Mouse (Mus musculus): Measurements from ENCODE around the gene Stx8. TPM values are rescaled to one million over a fixed set of nuclear protein-coding genes. Genes with fewer than 3 reads are reported as not detected.

Stx8 gene
- polyA plus RNA-seq, 1 experiment from 2014 or later: 74.2 TPM

DNA sequence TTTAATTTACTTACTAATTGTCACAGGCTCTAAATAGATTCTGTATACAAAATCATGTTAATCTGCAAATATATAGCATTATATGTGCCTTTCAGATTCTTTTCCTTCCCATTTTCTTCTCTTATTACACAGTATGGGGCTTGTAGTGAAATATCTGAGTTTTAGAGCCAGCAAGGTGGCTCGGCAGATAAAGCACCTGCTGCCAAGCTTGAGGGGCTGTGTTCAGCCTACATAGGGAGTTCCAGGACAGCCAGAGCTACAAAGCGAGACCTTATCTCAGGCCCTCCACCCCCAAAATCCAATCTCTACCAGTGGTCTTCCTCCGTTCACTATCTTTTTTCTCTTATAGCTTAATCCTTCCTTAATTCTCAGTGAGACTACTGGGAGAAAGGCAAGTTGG lies 140.1 kb downstream of the Stx8 start:
- H3K4me3 ChIP-seq: no peak overlapping the region
- no peaks in the 10 kb centered on the region for H3K36me3 ChIP-seq
- WGBS: 94% methylated on average over 3 of the region's 3 CpGs

DNA sequence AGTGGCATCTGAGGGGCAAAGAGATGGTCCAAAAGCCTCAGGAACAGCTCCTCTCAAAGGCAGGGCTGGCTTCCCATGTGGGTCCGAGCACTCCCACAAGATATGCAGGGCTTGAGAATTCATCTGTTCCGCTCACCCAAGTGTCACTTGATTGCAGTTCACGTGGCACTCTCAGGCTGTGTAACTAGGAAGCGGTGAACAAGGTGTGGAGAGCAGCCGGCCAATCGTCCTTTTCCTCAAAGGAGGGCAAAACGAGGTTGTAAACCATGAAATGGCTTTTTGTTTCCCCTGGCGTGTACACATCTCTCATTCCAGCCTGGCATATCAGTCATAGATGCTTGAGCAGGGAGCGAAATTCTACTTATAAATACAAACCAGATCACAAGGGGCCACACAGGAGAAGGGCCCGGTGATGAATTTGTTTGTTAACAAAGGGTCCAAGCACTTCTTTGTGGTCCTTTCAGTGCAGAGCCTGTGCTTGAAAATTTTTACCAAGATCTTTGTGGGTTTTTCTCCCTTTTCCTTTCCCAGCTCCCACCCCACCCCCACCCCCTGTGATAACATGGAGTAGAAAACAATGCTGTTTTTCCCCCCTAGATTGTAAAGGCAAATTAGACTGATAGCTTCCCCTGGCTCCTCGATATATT lies 147.6 kb downstream of the Stx8 start:
- Histone ChIP-seq H3K4me3 (no peak overlapping the region), H3K4me2 (0 out of 2 replicates have a peak overlapping the region, but pooled peaks have one; percentile 5)

More for the DNA sequence above, 140.1 kb downstream of the Stx8 start:
- Histone ChIP-seq H3K9ac (no peak overlapping the region), H3K27ac (replicated peaks) (no peak overlapping the region), H3K4me1 (replicated peaks) (no peaks in the 10 kb centered on the region), H3K4me2 (no peak overlapping the region), H3K27me3 (no peaks in the 10 kb centered on the region), H3K9me3 (no peaks in the 10 kb centered on the region)
- ATAC-seq (ENCODE audit: low read depth): no peak

DNA sequence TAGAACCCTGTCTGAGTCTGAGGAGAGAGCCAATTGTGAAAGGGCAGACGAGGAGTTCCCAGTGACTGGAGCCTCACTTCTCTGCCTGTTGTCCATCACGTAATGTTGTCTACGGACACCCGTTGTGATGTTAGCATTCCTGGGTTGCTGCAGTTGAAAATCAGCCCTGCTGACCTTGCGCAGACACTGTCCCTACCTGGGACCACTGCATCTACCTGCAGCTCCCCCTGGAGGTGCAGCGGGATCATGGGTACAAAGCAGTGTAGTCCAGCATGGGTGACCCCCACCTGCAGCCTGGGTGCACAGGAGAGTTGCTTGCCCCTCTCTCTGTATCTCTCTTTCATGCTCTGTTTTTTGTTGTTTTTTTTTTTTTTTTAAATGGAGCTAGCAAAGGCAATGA lies 148.2 kb downstream of the Stx8 start:
- Histone ChIP-seq H3K27me3 (no peaks in the 10 kb centered on the region), H3K9me3 (no peaks in the 10 kb centered on the region), H3K4me3 (no peak overlapping the region), H3K4me1 (replicated peaks) (peaks cover 20% of the 10 kb centered on the region), H3K4me2 (0 out of 2 replicates have a peak overlapping the region, but pooled peaks have one; percentile 5), H3K9ac (no peak overlapping the region), H3K36me3 (no peaks in the 10 kb centered on the region), H3K27ac (replicated peaks) (peak overlapping the region; percentile 49)
- no peak for ATAC-seq (ENCODE audit: low read depth)
- WGBS: 20% methylated on average over 6 of the region's 6 CpGs

More for the DNA sequence above, 147.6 kb downstream of the Stx8 start:
- no peaks in the 10 kb centered on the region for H3K36me3 ChIP-seq
- no peaks in the 10 kb centered on the region for H3K9me3 ChIP-seq
- peaks cover 20% of the 10 kb centered on the region for H3K4me1 ChIP-seq (replicated peaks)
- peak overlapping the region; percentile 49 for H3K27ac ChIP-seq (replicated peaks)
- H3K9ac ChIP-seq: no peak overlapping the region
- ATAC-seq (ENCODE audit: low read depth): no peak
- WGBS: 17% methylated on average over 11 of the region's 11 CpGs
- no peaks in the 10 kb centered on the region for H3K27me3 ChIP-seq

- Histone ChIP-seq H3K4me1 (replicated peaks) (peaks cover 34% of the 10 kb centered on the region), H3K27ac (replicated peaks) (no peak overlapping the region), H3K9ac (no peak overlapping the region), H3K4me2 (no peak overlapping the region), H3K4me3 (no peak overlapping the region), H3K27me3 (no peaks in the 10 kb centered on the region), H3K36me3 (no peaks in the 10 kb centered on the region), H3K9me3 (no peaks in the 10 kb centered on the region)
- 80% methylated on average over 4 of the region's 4 CpGs for WGBS
- no peak for ATAC-seq (ENCODE audit: low read depth)
These were observed 150.2 kb downstream of the Stx8 start for GRCm38 (mm10) chr11:68116157-68116556.

- ATAC-seq (ENCODE audit: low read depth): no peak
- Histone ChIP-seq H3K4me3 (no peak overlapping the region), H3K27me3 (no peaks in the 10 kb centered on the region), H3K9ac (no peak overlapping the region), H3K27ac (replicated peaks) (no peak overlapping the region), H3K36me3 (no peaks in the 10 kb centered on the region), H3K4me2 (no peak overlapping the region), H3K9me3 (no peaks in the 10 kb centered on the region), H3K4me1 (replicated peaks) (peaks cover 46% of the 10 kb centered on the region)
- WGBS: 78% methylated on average over 10 of the region's 10 CpGs
These were observed 152.1 kb downstream of the Stx8 start for GRCm38 (mm10) chr11:68117878-68118660.

- no peak for ATAC-seq (ENCODE audit: low read depth)
- H3K9ac ChIP-seq: no peak overlapping the region
- WGBS: 86% methylated on average over 4 of the region's 4 CpGs
- no peak overlapping the region for H3K27ac ChIP-seq (replicated peaks)
- H3K27me3 ChIP-seq: no peaks in the 10 kb centered on the region
- H3K36me3 ChIP-seq: no peaks in the 10 kb centered on the region
- H3K4me1 ChIP-seq (replicated peaks): peaks cover 41% of the 10 kb centered on the region
- no peak overlapping the region for H3K4me2 ChIP-seq
- H3K4me3 ChIP-seq: no peak overlapping the region
- no peaks in the 10 kb centered on the region for H3K9me3 ChIP-seq
These were observed 152.7 kb downstream of the Stx8 start for GRCm38 (mm10) chr11:68118679-68119078.

- Histone ChIP-seq H3K4me2 (no peak overlapping the region), H3K9ac (no peak overlapping the region), H3K27me3 (no peaks in the 10 kb centered on the region), H3K9me3 (no peaks in the 10 kb centered on the region), H3K4me3 (no peak overlapping the region), H3K36me3 (no peaks in the 10 kb centered on the region), H3K27ac (replicated peaks) (no peak overlapping the region), H3K4me1 (replicated peaks) (peaks cover 36% of the 10 kb centered on the region)
- no peak for ATAC-seq (ENCODE audit: low read depth)
- WGBS: 81% methylated on average over 13 of the region's 13 CpGs
These were observed 153.1 kb downstream of the Stx8 start for GRCm38 (mm10) chr11:68119136-68119535.

GRCm38 (mm10) chr11:68121260-68121659 lies 155.3 kb downstream of the Stx8 start:
- Histone ChIP-seq H3K9me3 (no peaks in the 10 kb centered on the region), H3K27me3 (no peaks in the 10 kb centered on the region), H3K4me3 (no peak overlapping the region), H3K4me1 (replicated peaks) (peaks cover 32% of the 10 kb centered on the region), H3K36me3 (no peaks in the 10 kb centered on the region), H3K4me2 (no peak overlapping the region), H3K27ac (replicated peaks) (peak overlapping the region; percentile 65), H3K9ac (no peak overlapping the region)
- WGBS: 12% methylated on average over 6 of the region's 6 CpGs
- ATAC-seq (ENCODE audit: low read depth): peak; percentile 47; the same call in 1 of the 2 replicates

GRCm38 (mm10) chr11:68121660-68122059 lies 155.7 kb downstream of the Stx8 start:
- no peak overlapping the region for H3K9ac ChIP-seq
- no peak overlapping the region for H3K4me3 ChIP-seq
- H3K36me3 ChIP-seq: no peaks in the 10 kb centered on the region
- no peak for ATAC-seq (ENCODE audit: low read depth)
- H3K27ac ChIP-seq (replicated peaks): peak overlapping the region; percentile 65
- H3K9me3 ChIP-seq: no peaks in the 10 kb centered on the region
- H3K4me1 ChIP-seq (replicated peaks): peaks cover 32% of the 10 kb centered on the region
- H3K4me2 ChIP-seq: no peak overlapping the region
- H3K27me3 ChIP-seq: no peaks in the 10 kb centered on the region
- WGBS: 15% methylated on average over 6 of the region's 6 CpGs

DNA sequence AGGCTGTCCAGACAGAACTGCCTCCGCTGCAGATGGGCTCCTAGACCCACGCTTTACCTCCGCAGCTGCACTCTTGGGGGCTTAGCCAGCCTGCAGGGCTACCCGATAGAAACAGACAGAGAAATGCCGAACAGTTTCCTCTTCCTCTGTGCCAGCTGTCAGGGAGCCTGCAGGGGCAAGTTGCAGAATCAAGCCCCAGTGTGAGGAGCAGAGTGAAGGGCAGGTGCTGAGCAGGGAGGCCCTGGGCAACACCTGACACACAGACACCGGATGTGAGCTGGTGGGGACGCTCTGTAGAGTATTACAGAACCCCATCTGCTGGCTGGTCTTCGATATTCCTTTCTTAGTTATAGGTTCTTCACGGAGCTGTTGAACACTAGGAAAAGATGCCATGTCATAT lies 160.1 kb downstream of the Stx8 start:
- H3K4me3 ChIP-seq: no peak overlapping the region
- 70% methylated on average over 9 of the region's 9 CpGs for WGBS
- H3K27me3 ChIP-seq: no peaks in the 10 kb centered on the region
- H3K4me2 ChIP-seq: no peak overlapping the region
- H3K9me3 ChIP-seq: no peaks in the 10 kb centered on the region
- no peak overlapping the region; the same call in 1 of the 2 replicates for H3K27ac ChIP-seq (replicated peaks)
- peaks cover 13% of the 10 kb centered on the region for H3K4me1 ChIP-seq (replicated peaks)
- H3K36me3 ChIP-seq: no peaks in the 10 kb centered on the region
- H3K9ac ChIP-seq: no peak overlapping the region
- ATAC-seq (ENCODE audit: low read depth): no peak

DNA sequence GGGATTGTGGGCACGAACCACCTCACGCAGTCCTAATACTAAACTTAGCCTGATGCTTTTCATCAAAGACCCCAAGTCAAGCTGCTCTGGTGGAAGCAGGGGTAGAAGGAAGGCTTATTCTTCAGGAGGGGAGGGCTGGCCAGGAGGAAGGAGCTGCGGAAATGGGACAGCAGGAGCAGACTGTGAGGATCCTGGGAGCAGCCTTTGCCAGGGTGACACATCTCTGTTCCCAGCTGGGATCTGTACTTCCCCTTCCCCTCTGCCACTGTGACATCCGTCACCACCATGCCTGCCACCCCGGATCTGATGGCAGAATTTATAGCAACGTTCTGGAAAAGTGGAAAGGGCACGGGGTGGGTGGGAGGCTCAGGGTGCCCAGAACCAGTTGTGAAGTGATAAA lies 168.5 kb downstream of the Stx8 start:
- H3K4me3 ChIP-seq: no peak overlapping the region
- peaks cover 14% of the 10 kb centered on the region; the same call in 1 of the 2 replicates for H3K4me1 ChIP-seq (replicated peaks)
- H3K27me3 ChIP-seq: no peaks in the 10 kb centered on the region
- no peaks in the 10 kb centered on the region for H3K36me3 ChIP-seq
- no peak overlapping the region for H3K4me2 ChIP-seq
- H3K9ac ChIP-seq: no peak overlapping the region
- ATAC-seq (ENCODE audit: low read depth): no peak
- no peak overlapping the region for H3K27ac ChIP-seq (replicated peaks)
- WGBS: 67% methylated on average over 7 of the region's 7 CpGs
- H3K9me3 ChIP-seq: no peaks in the 10 kb centered on the region

- no peaks in the 10 kb centered on the region for H3K27me3 ChIP-seq
- no peak overlapping the region for H3K27ac ChIP-seq (replicated peaks)
- H3K4me1 ChIP-seq (replicated peaks): peaks cover 14% of the 10 kb centered on the region; the same call in 1 of the 2 replicates
- no peaks in the 10 kb centered on the region for H3K36me3 ChIP-seq
- no peak overlapping the region for H3K4me2 ChIP-seq
- no peaks in the 10 kb centered on the region for H3K9me3 ChIP-seq
- no peak overlapping the region for H3K4me3 ChIP-seq
- no peak overlapping the region for H3K9ac ChIP-seq
- ATAC-seq (ENCODE audit: low read depth): no peak
- 22% methylated on average over 9 of the region's 9 CpGs for WGBS
These were observed 169.4 kb downstream of the Stx8 start for GRCm38 (mm10) chr11:68135350-68135749.
